Mouse (Mus musculus): ENCODE data around the gene Stim2. TPM values are rescaled to one million over a fixed set of nuclear protein-coding genes. Genes with fewer than 3 reads are reported as not detected.
A peak's percentile ranks its signal among the peaks of the same experiment; 100 is the strongest.

Stim2 gene
- polyA plus RNA-seq, 1 experiment, result 37.4 TPM

- Histone ChIP-seq H3K4me1 (ENCODE audit: control insufficient read depth, insufficient read depth, low read length) (no peaks in the 10 kb centered on the region), H3K4me3 (ENCODE audit: insufficient read depth, low read length) (no peak overlapping the region), H3K27ac (ENCODE audit: insufficient read depth, low read length) (no peak overlapping the region)
- no peak for TF ChIP-seq CTCF (IDR thresholded peaks at IDR 0.05; ENCODE audit: borderline replicate concordance, insufficient read depth, low read length)
- TF ChIP-seq POLR2A (IDR thresholded peaks at IDR 0.05; ENCODE audit: low read depth, low read length), result no peak
Observed at GRCm38 (mm10) chr5:53987496-53987895, 10.8 kb upstream of the Stim2 start.

- TF ChIP-seq CTCF (IDR thresholded peaks at IDR 0.05; ENCODE audit: borderline replicate concordance, insufficient read depth, low read length) (no peak), POLR2A (IDR thresholded peaks at IDR 0.05; ENCODE audit: low read depth, low read length) (no peak)
- no peak overlapping the region for H3K27ac ChIP-seq (ENCODE audit: insufficient read depth, low read length)
- no peaks in the 10 kb centered on the region for H3K4me1 ChIP-seq (ENCODE audit: control insufficient read depth, insufficient read depth, low read length)
- H3K4me3 ChIP-seq (ENCODE audit: insufficient read depth, low read length), result no peak overlapping the region
Observed at GRCm38 (mm10) chr5:53988053-53988452, 10.2 kb upstream of the Stim2 start.

GRCm38 (mm10) chr5:53992616-53993015 lies 5.7 kb upstream of the Stim2 start:
- H3K4me3 ChIP-seq (ENCODE audit: insufficient read depth, low read length), result no peak overlapping the region
- TF ChIP-seq POLR2A (IDR thresholded peaks at IDR 0.05; ENCODE audit: low read depth, low read length) (no peak), CTCF (IDR thresholded peaks at IDR 0.05; ENCODE audit: borderline replicate concordance, insufficient read depth, low read length) (no peak)
- 0 out of 2 replicates have a peak, but pooled peaks cover 6% of the 10 kb centered on the region for H3K4me1 ChIP-seq (ENCODE audit: control insufficient read depth, insufficient read depth, low read length)
- no peak overlapping the region for H3K27ac ChIP-seq (ENCODE audit: insufficient read depth, low read length)

- H3K4me1 ChIP-seq (ENCODE audit: control insufficient read depth, insufficient read depth, low read length), result 0 out of 2 replicates have a peak, but pooled peaks cover 6% of the 10 kb centered on the region
- no peak for TF ChIP-seq POLR2A (IDR thresholded peaks at IDR 0.05; ENCODE audit: low read depth, low read length)
- no peak for TF ChIP-seq CTCF (IDR thresholded peaks at IDR 0.05; ENCODE audit: borderline replicate concordance, insufficient read depth, low read length)
- no peak overlapping the region for H3K4me3 ChIP-seq (ENCODE audit: insufficient read depth, low read length)
- no peak overlapping the region for H3K27ac ChIP-seq (ENCODE audit: insufficient read depth, low read length)
Observed at GRCm38 (mm10) chr5:53994576-53994975, 3.7 kb upstream of the Stim2 start.

- TF ChIP-seq POLR2A (IDR thresholded peaks at IDR 0.05; ENCODE audit: low read depth, low read length) (no peak), CTCF (IDR thresholded peaks at IDR 0.05; ENCODE audit: borderline replicate concordance, insufficient read depth, low read length) (no peak)
- Histone ChIP-seq H3K4me3 (ENCODE audit: insufficient read depth, low read length) (peak overlapping the region; percentile 42), H3K4me1 (ENCODE audit: control insufficient read depth, insufficient read depth, low read length) (0 out of 2 replicates have a peak, but pooled peaks cover 6% of the 10 kb centered on the region), H3K27ac (ENCODE audit: insufficient read depth, low read length) (no peak overlapping the region)
Observed at GRCm38 (mm10) chr5:53995316-53995715, 3.0 kb upstream of the Stim2 start.

GRCm38 (mm10) chr5:53996822-53997221 lies 1.5 kb upstream of the Stim2 start:
- H3K4me1 ChIP-seq (ENCODE audit: control insufficient read depth, insufficient read depth, low read length), result 0 out of 2 replicates have a peak, but pooled peaks cover 6% of the 10 kb centered on the region
- H3K27ac ChIP-seq (ENCODE audit: insufficient read depth, low read length), result no peak overlapping the region
- H3K4me3 ChIP-seq (ENCODE audit: insufficient read depth, low read length), result no peak overlapping the region
- no peak for TF ChIP-seq POLR2A (IDR thresholded peaks at IDR 0.05; ENCODE audit: low read depth, low read length)
- TF ChIP-seq CTCF (IDR thresholded peaks at IDR 0.05; ENCODE audit: borderline replicate concordance, insufficient read depth, low read length), result no peak

- TF ChIP-seq CTCF (IDR thresholded peaks at IDR 0.05; ENCODE audit: borderline replicate concordance, insufficient read depth, low read length) (no peak), POLR2A (IDR thresholded peaks at IDR 0.05; ENCODE audit: low read depth, low read length) (no peak)
- Histone ChIP-seq H3K4me1 (ENCODE audit: control insufficient read depth, insufficient read depth, low read length) (0 out of 2 replicates have a peak, but pooled peaks cover 8% of the 10 kb centered on the region), H3K27ac (ENCODE audit: insufficient read depth, low read length) (peak overlapping the region; percentile 38), H3K4me3 (ENCODE audit: insufficient read depth, low read length) (peak overlapping the region; percentile 95)
Observed at GRCm38 (mm10) chr5:53998743-53999460, 603 bp downstream of the Stim2 start.

GRCm38 (mm10) chr5:53999461-53999770 lies 1.1 kb downstream of the Stim2 start:
- H3K4me3 ChIP-seq (ENCODE audit: insufficient read depth, low read length), result peak overlapping the region; percentile 95
- 0 out of 2 replicates have a peak, but pooled peaks cover 8% of the 10 kb centered on the region for H3K4me1 ChIP-seq (ENCODE audit: control insufficient read depth, insufficient read depth, low read length)
- H3K27ac ChIP-seq (ENCODE audit: insufficient read depth, low read length), result peak overlapping the region; percentile 38
- no peak for TF ChIP-seq POLR2A (IDR thresholded peaks at IDR 0.05; ENCODE audit: low read depth, low read length)
- TF ChIP-seq CTCF (IDR thresholded peaks at IDR 0.05; ENCODE audit: borderline replicate concordance, insufficient read depth, low read length), result no peak

GRCm38 (mm10) chr5:53999831-54000230 lies 1.5 kb downstream of the Stim2 start:
- no peak overlapping the region for H3K27ac ChIP-seq (ENCODE audit: insufficient read depth, low read length)
- TF ChIP-seq POLR2A (IDR thresholded peaks at IDR 0.05; ENCODE audit: low read depth, low read length) (no peak), CTCF (IDR thresholded peaks at IDR 0.05; ENCODE audit: borderline replicate concordance, insufficient read depth, low read length) (no peak)
- 0 out of 2 replicates have a peak, but pooled peaks cover 5% of the 10 kb centered on the region for H3K4me1 ChIP-seq (ENCODE audit: control insufficient read depth, insufficient read depth, low read length)
- peak overlapping the region; percentile 95 for H3K4me3 ChIP-seq (ENCODE audit: insufficient read depth, low read length)

- Histone ChIP-seq H3K27ac (ENCODE audit: insufficient read depth, low read length) (no peak overlapping the region), H3K4me1 (ENCODE audit: control insufficient read depth, insufficient read depth, low read length) (0 out of 2 replicates have a peak, but pooled peaks cover 5% of the 10 kb centered on the region), H3K4me3 (ENCODE audit: insufficient read depth, low read length) (no peak overlapping the region)
- no peak for TF ChIP-seq CTCF (IDR thresholded peaks at IDR 0.05; ENCODE audit: borderline replicate concordance, insufficient read depth, low read length)
- no peak for TF ChIP-seq POLR2A (IDR thresholded peaks at IDR 0.05; ENCODE audit: low read depth, low read length)
Observed at GRCm38 (mm10) chr5:54001021-54001420, 2.7 kb downstream of the Stim2 start.
